Mouse (Mus musculus) cortical plate, adult 2 months (tissue): ENCODE results near the gene Vps50. TPM values are rescaled to one million over a fixed set of nuclear protein-coding genes. Genes with fewer than 3 reads are reported as not detected.

Experiments used
- H3K27ac ChIP-seq: fragments of 200-500 bp; 2 replicates; pipeline ENCODE4 v1.5.1; 2012; ENCODE audit warnings: low read length, control low read depth, inconsistent platforms; ENCODE audit not compliant: insufficient read depth
- H3K4me1 ChIP-seq: fragments of 200-500 bp; 2 replicates; pipeline ENCODE4 v1.6.1; 2011; ENCODE audit warnings: low read length; ENCODE audit not compliant: control insufficient read depth, insufficient read depth
- H3K4me3 ChIP-seq: fragments of 200-500 bp; 2 replicates; pipeline ENCODE4 v1.5.1; 2011; ENCODE audit warnings: mild to moderate bottlenecking, low read length, control low read depth; ENCODE audit not compliant: insufficient read depth
- CTCF ChIP-seq: fragments of 200-500 bp; IDR thresholded peaks from 2 replicates; pipeline ENCODE4 v1.5.1; 2011; ENCODE audit warnings: mild to moderate bottlenecking, control low read depth, low read length; ENCODE audit not compliant: insufficient read depth; ENCODE audit errors: extremely low read depth
- POLR2A ChIP-seq: fragments of 200-500 bp; IDR thresholded peaks from 2 replicates; pipeline ENCODE4 v1.6.1; 2011; ENCODE audit warnings: mild to moderate bottlenecking, low read length, control low read depth; ENCODE audit not compliant: insufficient read depth; ENCODE audit errors: extremely low read depth
- polyA plus RNA-seq: library from polyadenylated mRNA; depleted of rRNA; stranded (reverse); fragments of >200 nt; gene quantifications from 2 replicates; pipeline ENCODE4 v1.2.3, GENCODE M21; 2012; rRNA removed

Gene Vps50
- 33.9 and 37.5 TPM in 2 replicates for polyA plus RNA-seq

DNA sequence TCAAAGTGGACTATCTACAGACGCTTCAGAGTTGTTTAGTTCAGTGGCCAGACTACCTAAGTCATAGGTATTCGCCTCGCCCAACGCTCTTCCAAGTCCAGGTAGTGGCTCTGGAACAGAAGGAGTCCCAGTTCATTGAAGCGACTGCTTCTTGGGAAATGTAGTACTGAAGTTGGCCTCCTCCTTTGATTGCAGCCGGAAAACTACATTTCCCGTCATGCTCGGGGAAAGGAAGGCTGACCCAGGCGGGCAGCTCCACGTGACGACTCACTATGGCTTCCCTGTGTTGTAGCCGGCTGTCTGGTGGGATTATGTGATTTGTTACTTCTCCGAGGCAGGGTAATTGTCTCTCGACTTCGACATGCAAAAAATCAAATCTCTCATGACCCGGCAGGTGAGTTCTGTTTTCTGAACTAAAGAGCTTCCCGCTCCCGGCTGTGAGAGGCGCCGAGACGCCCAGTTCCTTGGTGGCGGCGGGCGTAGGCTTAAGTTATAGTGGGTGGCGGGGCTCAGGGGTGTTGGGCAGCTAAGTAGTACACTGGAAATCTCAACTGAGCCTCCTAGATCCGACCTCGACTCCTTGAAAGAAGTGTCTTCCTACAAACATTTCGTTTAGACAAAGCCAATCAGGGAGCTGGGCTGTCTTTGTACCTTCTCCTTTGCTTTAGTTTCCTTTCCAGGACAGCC is at the start of gene Vps50, which contains the start of gene Hepacam2:
Gene Vps50, plus strand, starts transcription at position 221 of the 687 bp plus-strand sequence.
Gene Hepacam2, minus strand, starts transcription at position 137 of the 687 bp plus-strand sequence.
- peak; percentile 67 for TF ChIP-seq POLR2A
- no peak for TF ChIP-seq CTCF
- peak within 1 kb of the TSS; percentile 47 for H3K4me3 ChIP-seq
- no peaks in the 10 kb centered on the region for H3K4me1 ChIP-seq
- H3K27ac ChIP-seq, result no peak within 1 kb of the TSS

DNA sequence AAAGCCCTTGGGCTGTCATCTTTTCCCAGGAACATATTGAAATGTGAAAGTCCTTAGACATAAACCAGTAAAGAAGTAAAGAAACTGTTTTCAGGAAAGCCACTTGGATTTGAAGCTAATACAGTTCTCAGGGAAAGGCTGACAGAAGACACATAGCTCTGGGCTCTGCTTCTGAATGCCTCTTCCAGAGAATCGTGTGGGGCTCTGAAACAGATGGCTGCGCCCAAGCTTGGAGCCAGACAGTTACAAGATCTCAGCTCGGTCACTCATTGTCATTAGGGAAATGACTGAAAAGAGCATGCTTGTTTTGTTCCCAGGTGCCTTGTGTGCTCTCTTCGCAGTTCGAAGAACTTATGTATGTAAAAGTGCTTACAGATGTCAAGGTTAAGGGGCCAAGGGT is 43.8 kb upstream of the Vps50 start:
- Histone ChIP-seq H3K4me1 (no peaks in the 10 kb centered on the region; the same call in 1 of the 2 replicates), H3K27ac (no peak overlapping the region), H3K4me3 (no peak overlapping the region)
- no peak for TF ChIP-seq POLR2A
- TF ChIP-seq CTCF, result no peak

DNA sequence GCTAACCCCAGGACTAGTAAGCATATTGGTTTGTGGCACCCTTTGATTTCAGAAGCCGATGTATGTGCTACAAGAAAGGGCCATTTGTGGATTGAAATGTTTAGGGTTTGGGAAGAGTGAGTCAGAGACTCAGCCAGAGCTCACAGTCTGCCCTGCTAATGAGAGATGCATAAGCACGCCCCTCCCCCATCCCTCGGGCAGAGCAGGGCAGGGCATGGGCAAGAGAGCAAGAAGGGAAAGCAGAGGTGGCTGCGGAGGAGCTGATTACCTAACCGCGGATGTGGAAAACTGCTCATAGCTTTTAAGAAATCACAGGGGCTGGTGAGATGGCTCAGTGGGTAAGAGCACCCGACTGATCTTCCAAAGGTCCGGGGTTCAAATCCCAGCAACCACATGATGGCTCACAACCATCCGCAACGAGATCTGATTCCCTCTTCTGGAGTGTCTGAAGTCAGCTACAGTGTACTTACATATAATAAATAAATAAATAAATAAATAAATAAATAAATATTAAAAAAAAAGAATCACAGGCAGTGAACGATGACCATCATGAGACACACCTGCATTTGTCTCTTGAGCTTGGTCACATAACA is 42.1 kb upstream of the Vps50 start:
- no peak overlapping the region for H3K4me3 ChIP-seq
- no peak overlapping the region for H3K27ac ChIP-seq
- no peaks in the 10 kb centered on the region; the same call in 1 of the 2 replicates for H3K4me1 ChIP-seq
- TF ChIP-seq CTCF (no peak), POLR2A (no peak)

DNA sequence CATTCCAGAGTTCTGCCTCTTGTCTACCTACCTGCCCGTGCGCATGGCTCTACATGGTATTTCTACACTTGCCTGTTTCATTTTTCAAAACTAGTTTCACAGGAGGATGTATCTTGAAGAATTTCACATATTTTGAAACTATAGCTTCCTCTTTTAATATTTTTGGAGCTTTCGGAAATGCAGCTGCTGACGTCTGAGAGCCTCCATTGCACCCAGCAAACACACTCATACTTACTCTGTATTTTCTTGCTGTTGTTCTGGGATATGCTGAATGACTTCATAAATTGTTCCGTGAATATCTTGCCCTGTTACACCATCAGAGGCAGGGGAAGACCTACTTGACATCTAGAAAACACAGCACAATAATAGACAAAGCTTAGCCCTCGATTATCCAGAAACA is 35.2 kb upstream of the Vps50 start:
- TF ChIP-seq CTCF, result no peak
- no peak for TF ChIP-seq POLR2A
- no peak overlapping the region for H3K27ac ChIP-seq
- no peak overlapping the region for H3K4me3 ChIP-seq
- no peaks in the 10 kb centered on the region for H3K4me1 ChIP-seq

DNA sequence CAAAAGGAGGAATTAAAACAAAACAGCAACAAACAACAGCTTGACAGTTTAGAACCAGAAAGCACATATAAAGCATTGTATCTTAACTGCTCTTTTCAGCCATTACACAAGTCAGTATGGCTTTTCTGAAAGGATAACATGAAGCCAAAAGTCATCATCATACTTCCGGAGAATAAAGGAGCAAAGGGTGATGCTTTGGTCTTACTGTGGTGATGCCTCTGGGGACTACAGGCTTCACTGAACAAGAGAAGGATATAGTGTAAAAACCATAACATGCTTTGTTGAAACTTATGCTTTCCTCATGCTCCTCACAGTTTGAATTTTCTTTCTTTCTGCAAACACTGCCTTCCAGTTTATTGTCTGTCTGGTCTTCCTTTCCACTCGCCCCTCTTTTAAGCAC is 34.6 kb upstream of the Vps50 start:
- TF ChIP-seq CTCF (no peak), POLR2A (no peak)
- no peak overlapping the region for H3K4me3 ChIP-seq
- H3K4me1 ChIP-seq, result no peaks in the 10 kb centered on the region
- no peak overlapping the region for H3K27ac ChIP-seq

DNA sequence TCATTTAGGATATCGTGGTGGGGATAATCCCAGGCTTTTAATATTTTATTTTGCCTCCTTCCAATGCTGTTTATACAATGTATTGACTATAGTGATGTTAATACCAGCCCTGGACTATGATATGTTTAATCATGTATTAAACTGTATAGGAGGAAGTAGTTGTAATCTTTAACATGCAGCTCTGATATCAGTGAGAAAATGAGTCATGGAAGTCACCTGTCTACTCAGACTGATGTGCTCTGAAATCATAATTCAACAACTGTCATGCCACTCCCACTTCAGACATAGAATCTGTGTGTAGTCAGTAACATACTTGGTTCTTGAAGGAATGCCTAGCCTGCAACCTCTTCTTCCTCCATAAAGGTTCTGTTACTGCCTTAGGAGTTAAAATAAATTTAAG is 29.6 kb upstream of the Vps50 start:
- no peaks in the 10 kb centered on the region for H3K4me1 ChIP-seq
- TF ChIP-seq POLR2A (no peak), CTCF (no peak)
- H3K4me3 ChIP-seq, result no peak overlapping the region
- no peak overlapping the region for H3K27ac ChIP-seq

DNA sequence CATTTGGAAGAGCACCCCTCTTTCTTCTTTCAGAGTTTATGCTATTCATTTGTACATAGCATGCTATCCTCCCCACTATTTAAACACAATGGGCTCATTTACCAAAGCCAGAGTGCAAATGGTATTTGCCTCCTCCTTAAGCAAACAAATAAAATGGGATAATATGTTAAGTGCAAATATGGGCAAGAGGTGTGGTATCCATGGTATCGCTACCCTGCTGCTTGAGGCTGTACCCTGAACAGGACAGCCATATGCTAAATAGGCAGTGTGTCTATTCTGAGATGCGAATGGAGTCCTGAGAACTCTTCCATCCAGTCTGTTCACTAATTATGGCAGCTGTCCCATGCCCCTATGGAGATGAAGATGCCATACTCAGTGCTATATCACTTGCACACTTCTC is 27.5 kb upstream of the Vps50 start:
- no peak for TF ChIP-seq POLR2A
- TF ChIP-seq CTCF, result no peak
- no peak overlapping the region for H3K27ac ChIP-seq
- H3K4me3 ChIP-seq, result no peak overlapping the region
- H3K4me1 ChIP-seq, result no peaks in the 10 kb centered on the region

DNA sequence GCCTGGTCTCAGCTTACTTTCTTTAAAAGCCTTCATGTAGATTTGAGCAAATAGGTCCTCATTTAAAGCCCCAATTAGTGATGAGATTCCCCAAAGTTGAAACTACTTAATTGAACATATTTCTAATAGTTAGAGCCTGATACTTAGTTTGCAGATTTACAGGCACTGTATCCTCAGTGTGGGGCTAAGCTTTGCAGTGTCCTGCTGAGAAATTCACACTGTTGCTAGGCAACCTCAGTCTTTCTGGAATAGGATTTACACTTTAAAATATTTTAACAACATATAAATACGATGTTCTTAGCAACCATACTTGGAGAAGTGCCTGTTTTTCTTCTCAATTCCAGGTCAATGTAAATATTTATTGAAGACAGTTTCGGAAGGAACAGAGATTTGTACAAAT is 21.9 kb upstream of the Vps50 start:
- TF ChIP-seq CTCF, result no peak
- no peak for TF ChIP-seq POLR2A
- Histone ChIP-seq H3K4me3 (no peak overlapping the region), H3K27ac (no peak overlapping the region), H3K4me1 (no peaks in the 10 kb centered on the region)

DNA sequence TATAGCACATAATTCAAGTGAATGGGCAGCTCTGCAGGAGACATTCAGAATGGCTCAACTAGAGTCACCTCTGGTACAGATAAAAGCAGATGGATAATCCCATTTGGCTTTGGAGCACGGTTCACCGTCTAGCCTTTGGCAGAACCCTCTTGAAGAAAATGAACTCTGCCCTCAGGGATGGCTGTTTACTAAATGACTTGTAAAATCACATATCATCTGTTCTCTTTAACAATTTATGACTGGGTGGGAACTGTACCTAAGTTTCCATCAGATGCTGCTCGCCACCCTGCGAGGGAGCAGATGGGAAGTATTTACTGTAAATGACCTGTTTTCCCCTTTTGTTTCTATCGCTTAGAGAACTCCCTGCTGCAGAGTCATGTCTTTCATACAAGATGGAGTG is 18.3 kb upstream of the Vps50 start:
- TF ChIP-seq CTCF (no peak), POLR2A (no peak)
- no peaks in the 10 kb centered on the region for H3K4me1 ChIP-seq
- H3K4me3 ChIP-seq, result no peak overlapping the region
- H3K27ac ChIP-seq, result no peak overlapping the region

DNA sequence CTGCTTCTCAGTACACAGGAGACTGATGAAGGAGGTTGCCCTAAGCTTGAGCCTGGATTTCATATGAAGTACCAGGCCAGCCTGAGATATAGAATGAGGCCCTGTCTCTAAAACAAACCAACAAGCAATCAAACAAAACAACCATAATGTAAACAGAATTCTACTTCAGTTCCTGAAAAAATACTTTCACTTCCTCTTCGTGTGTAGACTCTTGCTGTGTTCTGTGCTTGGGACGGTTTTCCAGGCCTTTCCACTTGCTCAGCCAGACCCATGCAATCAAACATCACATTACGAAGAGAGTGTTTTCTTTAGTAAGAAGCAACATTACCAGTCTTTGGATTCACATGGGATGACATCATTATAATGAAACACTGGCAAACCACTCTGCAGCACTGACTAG is 16.5 kb upstream of the Vps50 start:
- H3K4me3 ChIP-seq, result no peak overlapping the region
- no peak overlapping the region for H3K27ac ChIP-seq
- TF ChIP-seq POLR2A (no peak), CTCF (no peak)
- H3K4me1 ChIP-seq, result no peaks in the 10 kb centered on the region

DNA sequence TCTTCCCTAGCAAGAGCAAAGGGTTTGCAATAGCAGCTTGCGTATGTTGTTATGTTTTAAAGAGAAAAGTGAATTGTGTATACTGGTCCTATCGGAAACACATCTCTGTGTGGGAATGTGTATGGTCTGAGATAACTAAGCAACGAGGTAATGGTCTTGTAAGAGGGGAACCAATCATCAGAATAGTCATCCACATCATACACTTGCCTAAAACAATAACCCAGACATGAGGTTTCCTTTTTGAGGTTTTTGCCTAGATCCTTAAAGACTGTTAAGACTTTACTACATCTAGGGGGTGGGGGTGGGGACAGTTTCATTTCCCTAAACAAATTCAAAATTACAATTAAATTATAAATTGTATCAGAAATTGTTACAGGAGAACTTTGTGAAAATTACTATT is 13.0 kb upstream of the Vps50 start:
- Histone ChIP-seq H3K27ac (no peak overlapping the region), H3K4me3 (no peak overlapping the region), H3K4me1 (no peaks in the 10 kb centered on the region)
- TF ChIP-seq POLR2A (no peak), CTCF (no peak)
